Comparison of ENCODE assay signal across 22 mouse cellular contexts in the genomic region with DNA sequence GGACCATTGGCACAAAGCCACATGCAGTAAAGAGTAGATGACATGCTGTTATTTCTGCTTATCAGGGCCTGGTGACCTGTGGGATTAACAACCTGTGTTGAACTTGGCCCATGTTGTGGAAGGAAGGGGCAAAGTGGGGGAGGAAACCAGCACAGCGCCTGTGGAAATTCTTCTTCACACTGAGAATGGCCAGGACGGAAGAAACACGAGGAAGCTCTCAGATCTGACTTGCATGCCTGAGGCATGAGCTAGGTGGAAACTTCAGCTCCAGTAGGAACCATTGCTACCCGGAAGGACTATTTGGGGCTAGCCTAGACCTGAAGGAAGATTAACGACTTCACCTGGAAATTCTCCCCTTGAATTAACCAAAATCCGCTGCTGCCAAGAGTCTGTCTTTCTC.
A peak's percentile ranks its signal among the peaks of the same experiment; 100 is the strongest.
DNase-seq lines count a peak whose midpoint lies in the region; ATAC-seq and TF ChIP-seq lines count a peak whose summit lies in the region.
"Had no signal": no experiment of that assay in that cellular context is flagged by ENCODE, and none has a peak within 500 bp of the region (broad histone marks: within the 10 kb centered on the region; RNA-seq: fewer than 3 reads in every experiment).

No protein-coding gene starts in this region.

- WGBS in heart, embryonic 11.5 days (ENCODE audit: insufficient replicate concordance) = 41% methylated on average over 6 of the region's 6 CpGs
- 45% methylated on average over 6 of the region's 6 CpGs for WGBS in heart, embryonic 16.5 days
- WGBS in lung, embryonic 14.5 days = 58% methylated on average over 6 of the region's 6 CpGs

- H3K4me3 ChIP-seq in heart, embryonic 11.5 days (ENCODE audit: low read depth, low read length) = no peak overlapping the region
- no peak overlapping the region for H3K4me3 ChIP-seq in heart, embryonic 16.5 days (ENCODE audit: low read length)
- H3K4me3 ChIP-seq in lung, embryonic 14.5 days (ENCODE audit: low read depth, low read length) = no peak overlapping the region
- H3K4me3 ChIP-seq: limb, embryonic 12.5 days; megakaryocyte, embryonic 14.5 days; midbrain, embryonic 13.5 days had no signal

- H3K9ac ChIP-seq in heart, embryonic 11.5 days (ENCODE audit: low read depth, low read length) = no peak overlapping the region
- H3K9ac ChIP-seq in heart, embryonic 16.5 days (ENCODE audit: low read length) = no peak overlapping the region
- H3K9ac ChIP-seq in lung, embryonic 14.5 days = no peak overlapping the region
- H3K9ac ChIP-seq: limb, embryonic 12.5 days; midbrain, embryonic 13.5 days had no signal

- no peaks in the 10 kb centered on the region for H3K36me3 ChIP-seq in heart, embryonic 11.5 days (ENCODE audit: control insufficient read depth, insufficient read depth, low read length)
- no peaks in the 10 kb centered on the region for H3K36me3 ChIP-seq in heart, embryonic 16.5 days (ENCODE audit: control insufficient read depth, insufficient read depth)
- H3K36me3 ChIP-seq in lung, embryonic 14.5 days (ENCODE audit: insufficient read depth) = no peaks in the 10 kb centered on the region
- H3K36me3 ChIP-seq: limb, embryonic 12.5 days; midbrain, embryonic 13.5 days had no signal

- no peaks in the 10 kb centered on the region for H3K27me3 ChIP-seq in heart, embryonic 11.5 days (ENCODE audit: control insufficient read depth, insufficient read depth, low read length)
- no peaks in the 10 kb centered on the region for H3K27me3 ChIP-seq in heart, embryonic 16.5 days (ENCODE audit: control insufficient read depth, insufficient read depth, low read length)
- no peaks in the 10 kb centered on the region for H3K27me3 ChIP-seq in lung, embryonic 14.5 days (ENCODE audit: insufficient read depth, low read length)
- H3K27me3 ChIP-seq: limb, embryonic 12.5 days; midbrain, embryonic 13.5 days had no signal

- DNase-seq in heart, adult 9 months (ENCODE audit: low spot score in 2 of 2) = no peak
- no peak for DNase-seq in heart, adult 8-10 months (ENCODE audit: low spot score)
- DNase-seq in lung, embryonic 14.5 days = no peak
- DNase-seq in lung, postnatal 36 days = no peak
- DNase-seq in layer of hippocampus, postnatal 36 days = no peak
- DNase-seq: adrenal gland, postnatal 14 days; cerebellum, adult 11 months; cerebellum, adult 9-10 months; cerebellum, postnatal 36 days; gastrocnemius, postnatal 10 days; kidney, adult 2 months; kidney, postnatal 4 days; lung, postnatal 4 days; thymus, postnatal 4 days had no signal

- no peak overlapping the region for H3K27ac ChIP-seq in heart, embryonic 11.5 days (ENCODE audit: low read depth, low read length)
- no peak overlapping the region for H3K27ac ChIP-seq in heart, embryonic 16.5 days (ENCODE audit: low read length)
- H3K27ac ChIP-seq in lung, embryonic 14.5 days (ENCODE audit: low read depth) = no peak overlapping the region
- H3K27ac ChIP-seq: limb, embryonic 12.5 days; midbrain, embryonic 13.5 days had no signal

- no peak for TF ChIP-seq CTCF in lung, embryonic 14.5 days (IDR thresholded peaks at IDR 0.05; ENCODE audit: low read depth)

- no peaks in the 10 kb centered on the region for H3K4me1 ChIP-seq in heart, embryonic 11.5 days (ENCODE audit: control insufficient read depth, insufficient read depth, low read length)
- H3K4me1 ChIP-seq in heart, embryonic 16.5 days (ENCODE audit: control insufficient read depth, insufficient read depth, low read length) = no peaks in the 10 kb centered on the region
- H3K4me1 ChIP-seq in lung, embryonic 14.5 days (ENCODE audit: insufficient read depth) = no peaks in the 10 kb centered on the region; the same call in 1 of the 2 replicates

- peak; percentile 39; the same call in 1 of the 2 replicates for ATAC-seq in heart, embryonic 11.5 days (replicated peaks; ENCODE audit: insufficient number of reproducible peaks, low FRiP score, low TSS enrichment)
- peak; percentile 63; the same call in 1 of the 2 replicates for ATAC-seq in heart, embryonic 16.5 days (replicated peaks; ENCODE audit: extremely low read depth, insufficient read depth, low FRiP score)
- peak; percentile 35; the same call in 1 of the 2 replicates for ATAC-seq in lung, embryonic 14.5 days (ENCODE audit: insufficient read depth)
- ATAC-seq: CD4-positive, CD25-positive, alpha-beta regulatory T cell, adult 4 months; hindbrain, embryonic 16.5 days; midbrain, embryonic 13.5 days had no signal

- H3K9me3 ChIP-seq in heart, embryonic 11.5 days (replicated peaks; ENCODE audit: control insufficient read depth, low read length) = no peaks in the 10 kb centered on the region
- H3K9me3 ChIP-seq in heart, embryonic 16.5 days (replicated peaks; ENCODE audit: control insufficient read depth, low read length) = no peaks in the 10 kb centered on the region
- H3K9me3 ChIP-seq in lung, embryonic 14.5 days (ENCODE audit: low read depth, low read length) = no peaks in the 10 kb centered on the region
- H3K9me3 ChIP-seq: limb, embryonic 12.5 days; megakaryocyte, embryonic 14.5 days; midbrain, embryonic 13.5 days had no signal

- H3K4me2 ChIP-seq in heart, embryonic 11.5 days = no peak overlapping the region
- no peak overlapping the region for H3K4me2 ChIP-seq in heart, embryonic 16.5 days (ENCODE audit: low read depth, low read length)
- no peak overlapping the region for H3K4me2 ChIP-seq in lung, embryonic 14.5 days
- H3K4me2 ChIP-seq: limb, embryonic 12.5 days; liver, embryonic 11.5 days; midbrain, embryonic 13.5 days had no signal
